Mouse (Mus musculus): ENCODE measurements at regions not wholly inside any gene's neighbourhood (a gene's known extent, or its start where the extent isn't known, plus 50 kb on each side); places are given as distances from the start of the nearest gene placed in this dataset.

GRCm38 (mm10) chr5:111829891-111830290, 96.2 kb downstream of the Gm26897 start:
- no peaks in the 10 kb centered on the region for H3K36me3 ChIP-seq (ENCODE audit: insufficient read depth)
- ATAC-seq (no peak), DNase-seq (no peak)
- H3K27ac ChIP-seq (ENCODE audit: low read depth, low read length), result no peak overlapping the region
- no peaks in the 10 kb centered on the region for H3K27me3 ChIP-seq (ENCODE audit: insufficient read depth, low read length)
- H3K4me2 ChIP-seq (ENCODE audit: low read depth), result no peak overlapping the region
- TF ChIP-seq CTCF (IDR thresholded peaks at IDR 0.05; ENCODE audit: low read depth), result no peak
- H3K4me3 ChIP-seq (ENCODE audit: low read depth, low read length), result no peak overlapping the region
- H3K9me3 ChIP-seq (ENCODE audit: low read length), result no peaks in the 10 kb centered on the region
- no peak overlapping the region for H3K9ac ChIP-seq
- WGBS, result 46% methylated on average over 6 of the region's 6 CpGs
- H3K4me1 ChIP-seq (ENCODE audit: insufficient read depth), result no peaks in the 10 kb centered on the region

- Histone ChIP-seq H3K9ac (no peak overlapping the region), H3K27me3 (ENCODE audit: insufficient read depth, low read length) (no peaks in the 10 kb centered on the region), H3K36me3 (ENCODE audit: insufficient read depth) (no peaks in the 10 kb centered on the region), H3K4me3 (ENCODE audit: low read depth, low read length) (no peak overlapping the region), H3K4me2 (ENCODE audit: low read depth) (0 out of 2 replicates have a peak overlapping the region, but pooled peaks have one; percentile 8), H3K4me1 (ENCODE audit: insufficient read depth) (peaks cover 13% of the 10 kb centered on the region), H3K9me3 (ENCODE audit: low read length) (no peaks in the 10 kb centered on the region), H3K27ac (ENCODE audit: low read depth, low read length) (peak overlapping the region; percentile 79)
- no peak for TF ChIP-seq CTCF (IDR thresholded peaks at IDR 0.05; ENCODE audit: low read depth)
- peak; percentile 53 for DNase-seq
- WGBS, result 25% methylated on average over 17 of the region's 17 CpGs
- peak; percentile 62 for ATAC-seq
Measured at GRCm38 (mm10) chr5:111835737-111836667, 102.3 kb downstream of the Gm26897 start.

- no peak for TF ChIP-seq CTCF (IDR thresholded peaks at IDR 0.05; ENCODE audit: low read depth)
- H3K4me3 ChIP-seq (ENCODE audit: low read depth, low read length), result no peak overlapping the region
- no peak overlapping the region for H3K9ac ChIP-seq
- ATAC-seq (peak; percentile 82), DNase-seq (peak; percentile 66)
- H3K27me3 ChIP-seq (ENCODE audit: insufficient read depth, low read length), result no peaks in the 10 kb centered on the region
- 0 out of 2 replicates have a peak overlapping the region, but pooled peaks have one; percentile 8 for H3K4me2 ChIP-seq (ENCODE audit: low read depth)
- H3K27ac ChIP-seq (ENCODE audit: low read depth, low read length), result peak overlapping the region; percentile 79
- peaks cover 13% of the 10 kb centered on the region for H3K4me1 ChIP-seq (ENCODE audit: insufficient read depth)
- no peaks in the 10 kb centered on the region for H3K36me3 ChIP-seq (ENCODE audit: insufficient read depth)
- no peaks in the 10 kb centered on the region for H3K9me3 ChIP-seq (ENCODE audit: low read length)
- 6% methylated on average over 14 of the region's 14 CpGs for WGBS
Measured at GRCm38 (mm10) chr5:111836668-111837234, 103.0 kb downstream of the Gm26897 start.

- Histone ChIP-seq H3K4me1 (ENCODE audit: insufficient read depth) (peaks cover 17% of the 10 kb centered on the region), H3K9me3 (ENCODE audit: low read length) (no peaks in the 10 kb centered on the region), H3K27me3 (ENCODE audit: insufficient read depth, low read length) (no peaks in the 10 kb centered on the region), H3K4me2 (ENCODE audit: low read depth) (peak overlapping the region; percentile 27), H3K4me3 (ENCODE audit: low read depth, low read length) (0 out of 2 replicates have a peak overlapping the region, but pooled peaks have one; percentile 0), H3K27ac (ENCODE audit: low read depth, low read length) (peak overlapping the region; percentile 87), H3K36me3 (ENCODE audit: insufficient read depth) (no peaks in the 10 kb centered on the region), H3K9ac (no peak overlapping the region)
- no peak for TF ChIP-seq CTCF (IDR thresholded peaks at IDR 0.05; ENCODE audit: low read depth)
- WGBS, result 27% methylated on average over 17 of the region's 17 CpGs
- DNase-seq (peak; percentile 63), ATAC-seq (no peak)
Measured at GRCm38 (mm10) chr5:111842461-111842860, 108.7 kb downstream of the Gm26897 start.

- Histone ChIP-seq H3K4me3 (ENCODE audit: low read depth, low read length) (no peak overlapping the region), H3K27ac (ENCODE audit: low read depth, low read length) (peak overlapping the region; percentile 87), H3K4me2 (ENCODE audit: low read depth) (peak overlapping the region; percentile 25), H3K9ac (peak overlapping the region; percentile 33; the same call in 1 of the 2 replicates), H3K4me1 (ENCODE audit: insufficient read depth) (peaks cover 17% of the 10 kb centered on the region), H3K9me3 (ENCODE audit: low read length) (no peaks in the 10 kb centered on the region), H3K36me3 (ENCODE audit: insufficient read depth) (no peaks in the 10 kb centered on the region), H3K27me3 (ENCODE audit: insufficient read depth, low read length) (no peaks in the 10 kb centered on the region)
- DNase-seq (peak; percentile 66), ATAC-seq (peak; percentile 91)
- WGBS, result 6% methylated on average over 17 of the region's 17 CpGs
- no peak for TF ChIP-seq CTCF (IDR thresholded peaks at IDR 0.05; ENCODE audit: low read depth)
Measured at GRCm38 (mm10) chr5:111843622-111844239, 110.0 kb downstream of the Gm26897 start.

GRCm38 (mm10) chr5:111844528-111844927, 110.8 kb downstream of the Gm26897 start:
- no peaks in the 10 kb centered on the region for H3K36me3 ChIP-seq (ENCODE audit: insufficient read depth)
- no peaks in the 10 kb centered on the region for H3K9me3 ChIP-seq (ENCODE audit: low read length)
- peak; percentile 42 for ATAC-seq
- peaks cover 17% of the 10 kb centered on the region for H3K4me1 ChIP-seq (ENCODE audit: insufficient read depth)
- peak; percentile 60 for DNase-seq
- peak overlapping the region; percentile 25; the same call in 1 of the 2 replicates for H3K4me2 ChIP-seq (ENCODE audit: low read depth)
- no peaks in the 10 kb centered on the region for H3K27me3 ChIP-seq (ENCODE audit: insufficient read depth, low read length)
- no peak for TF ChIP-seq CTCF (IDR thresholded peaks at IDR 0.05; ENCODE audit: low read depth)
- WGBS, result 17% methylated on average over 3 of the region's 3 CpGs
- H3K4me3 ChIP-seq (ENCODE audit: low read depth, low read length), result no peak overlapping the region
- H3K9ac ChIP-seq, result peak overlapping the region; percentile 33; the same call in 1 of the 2 replicates
- peak overlapping the region; percentile 87 for H3K27ac ChIP-seq (ENCODE audit: low read depth, low read length)

All from forebrain, postnatal 0 days (tissue).